Mouse (Mus musculus) G1E (cell line): ENCODE measurements around the gene Ankrd7.

Experiments used
- CTCF ChIP-seq: IDR thresholded peaks from 2 replicates; pipeline ENCODE4 v1.5.1; 2012; ENCODE audit warnings: low read depth, low read length, inconsistent platforms, mixed read lengths
- GATA1 ChIP-seq: IDR thresholded peaks from 2 replicates; pipeline ENCODE4 v1.6.1; 2012; ENCODE audit warnings: borderline replicate concordance, low read length, inconsistent platforms, mixed read lengths
- GATA2 ChIP-seq: IDR thresholded peaks from 2 replicates; pipeline ENCODE4 v1.6.1; 2012; ENCODE audit warnings: low read depth, low read length, inconsistent platforms, borderline replicate concordance
- POLR2AphosphoS5 ChIP-seq: IDR thresholded peaks from 2 replicates; pipeline ENCODE4 v1.6.1; 2012; ENCODE audit warnings: low read depth, low read length, inconsistent platforms; ENCODE audit not compliant: insufficient replicate concordance
- TAL1 ChIP-seq: conservative IDR thresholded peaks from 2 replicates; pipeline ENCODE4 v1.6.1; 2012; ENCODE audit warnings: low read depth, low read length, inconsistent platforms, mixed read lengths

GRCm38 (mm10) chr6:18856487-18857078 lies 9.5 kb upstream of the Ankrd7 start:
- TF ChIP-seq CTCF (no peak), TAL1 (no peak), GATA1 (no peak), POLR2AphosphoS5 (no peak), GATA2 (no peak)
